Mouse (Mus musculus): ENCODE measurements around the gene Ifi214. TPM values are rescaled to one million over a fixed set of nuclear protein-coding genes. Genes with fewer than 3 reads are reported as not detected.

Ifi214 gene
- polyA plus RNA-seq, 1 experiment from 2014 or later = not detected

Small RNA genes within 50 kb of the gene (microRNA-seq; reads per million reads assigned to microRNA genes)
- gene Gm44481 = not detected

Other genes with a start within 250 kb of the Ifi214 start
- 20.2 and 22.4 TPM in 2 replicates for gene Ackr1, start 202.2 kb downstream of the Ifi214 start, polyA plus RNA-seq (2015; fragmentation: Nextera tagmentation; extraction: Ambion mirVana)
- 1.5 TPM in 2 replicates for gene Aim2, start 185.1 kb downstream of the Ifi214 start, polyA plus RNA-seq (2015; fragmentation: Nextera tagmentation; extraction: Ambion mirVana)
- 76.6 and 83.1 TPM in 2 replicates for gene Cadm3, start 168.3 kb downstream of the Ifi214 start, polyA plus RNA-seq (2015; fragmentation: Nextera tagmentation; extraction: Ambion mirVana)
- gene Ifi206, start 44.9 kb downstream of the Ifi214 start, polyA plus RNA-seq (2015; fragmentation: Nextera tagmentation; extraction: Ambion mirVana) = 0.13 TPM in 1 of 2 replicates, not detected in the other
- 0.15 and 0.37 TPM in 2 replicates for gene Ifi213, start 63.3 kb upstream of the Ifi214 start, polyA plus RNA-seq (2015; fragmentation: Nextera tagmentation; extraction: Ambion mirVana)
- 0.15 and 0.31 TPM in 2 replicates for gene Ifi209, start 95.0 kb upstream of the Ifi214 start, polyA plus RNA-seq (2015; fragmentation: Nextera tagmentation; extraction: Ambion mirVana)
- not detected in 2 replicates for gene Ifi208, start 137.7 kb upstream of the Ifi214 start, polyA plus RNA-seq (2015; fragmentation: Nextera tagmentation; extraction: Ambion mirVana)
- 0.41 and 0.49 TPM in 2 replicates for gene Ifi207, start 205.8 kb upstream of the Ifi214 start, polyA plus RNA-seq (2015; fragmentation: Nextera tagmentation; extraction: Ambion mirVana)
- 0.90 and 1.1 TPM in 2 replicates for gene Ifi204, start 231.0 kb upstream of the Ifi214 start, polyA plus RNA-seq (2015; fragmentation: Nextera tagmentation; extraction: Ambion mirVana)